Mouse (Mus musculus) embryonic facial prominence, embryonic 11.5 days (tissue): Measurements from ENCODE around the gene Dll4. TPM values are rescaled to one million over a fixed set of nuclear protein-coding genes. Genes with fewer than 3 reads are reported as not detected.

ENCODE experiments used
- ATAC-seq: fragments of 200-750 bp; cut with Nextera tagmentation; replicated peaks from 2 replicates; pipeline ENCODE4 v1.8.0; 2017; ENCODE audit warnings: low read depth; ENCODE audit not compliant: insufficient number of reproducible peaks, low FRiP score, low TSS enrichment
- DNase-seq: peaks from one replicate; pipeline ENCODE4 v3.0.0-alpha.2; 2015; ENCODE audit warnings: low spot score
- H3K27ac ChIP-seq: fragments of 300-500 bp; sonication (generic); replicated peaks from 2 replicates; pipeline ENCODE4 v1.5.1; 2014; ENCODE audit warnings: mild to moderate bottlenecking, low read depth, low read length, control low read depth
- H3K27me3 ChIP-seq: fragments of 300-500 bp; sonication (generic); 2 replicates; pipeline ENCODE4 v1.6.1; 2014; ENCODE audit warnings: mild to moderate bottlenecking, low read length, moderate library complexity, mixed read lengths; ENCODE audit not compliant: control insufficient read depth, insufficient read depth
- H3K36me3 ChIP-seq: fragments of 300-500 bp; sonication (generic); replicated peaks from 2 replicates; pipeline ENCODE4 v1.6.1; 2014; ENCODE audit warnings: low read depth, mild to moderate bottlenecking, low read length, moderate library complexity, mixed read lengths; ENCODE audit not compliant: control insufficient read depth, insufficient read depth
- H3K4me1 ChIP-seq: fragments of 300-500 bp; sonication (generic); 2 replicates; pipeline ENCODE4 v1.6.1; 2014; ENCODE audit warnings: low read length, mixed read lengths; ENCODE audit not compliant: control insufficient read depth, insufficient read depth
- H3K4me2 ChIP-seq: fragments of 300-500 bp; sonication (generic); 2 replicates; pipeline ENCODE4 v1.6.1; 2014; ENCODE audit warnings: low read depth, mild to moderate bottlenecking, control low read depth, low read length, moderate library complexity
- H3K4me3 ChIP-seq: fragments of 300-500 bp; sonication (generic); 2 replicates; pipeline ENCODE4 v1.5.1; 2014; ENCODE audit warnings: low read depth, low read length, control low read depth
- H3K9ac ChIP-seq: fragments of 300-500 bp; sonication (generic); replicated peaks from 2 replicates; pipeline ENCODE4 v1.6.1; 2014; ENCODE audit warnings: mild to moderate bottlenecking, control low read depth, low read length
- H3K9me3 ChIP-seq: fragments of 300-500 bp; sonication (generic); replicated peaks from 2 replicates; pipeline ENCODE4 v1.6.1; 2016; ENCODE audit warnings: mild to moderate bottlenecking, low read length, inconsistent platforms, mixed read lengths; ENCODE audit not compliant: control insufficient read depth
- WGBS: fragments of 180-500 bp; shearing (Covaris S2); extraction: QIAGEN DNeasy Blood & Tissue Kit; methylation state at CpG from one replicate; pipeline ENCODE4 v1.1.7; 2014; 5-methylcytosine and 5-hydroxymethylcytosine counted together
- polyA plus RNA-seq: library from polyadenylated mRNA; unstranded; fragments of >200 nt; fragmentation: Nextera tagmentation; extraction: Ambion mirVana; gene quantifications from 2 replicates; pipeline ENCODE4 v1.2.1, GENCODE M21; 2014

Dll4 gene
- polyA plus RNA-seq, 1 experiment from 2014 or later = 3.2 TPM

DNA sequence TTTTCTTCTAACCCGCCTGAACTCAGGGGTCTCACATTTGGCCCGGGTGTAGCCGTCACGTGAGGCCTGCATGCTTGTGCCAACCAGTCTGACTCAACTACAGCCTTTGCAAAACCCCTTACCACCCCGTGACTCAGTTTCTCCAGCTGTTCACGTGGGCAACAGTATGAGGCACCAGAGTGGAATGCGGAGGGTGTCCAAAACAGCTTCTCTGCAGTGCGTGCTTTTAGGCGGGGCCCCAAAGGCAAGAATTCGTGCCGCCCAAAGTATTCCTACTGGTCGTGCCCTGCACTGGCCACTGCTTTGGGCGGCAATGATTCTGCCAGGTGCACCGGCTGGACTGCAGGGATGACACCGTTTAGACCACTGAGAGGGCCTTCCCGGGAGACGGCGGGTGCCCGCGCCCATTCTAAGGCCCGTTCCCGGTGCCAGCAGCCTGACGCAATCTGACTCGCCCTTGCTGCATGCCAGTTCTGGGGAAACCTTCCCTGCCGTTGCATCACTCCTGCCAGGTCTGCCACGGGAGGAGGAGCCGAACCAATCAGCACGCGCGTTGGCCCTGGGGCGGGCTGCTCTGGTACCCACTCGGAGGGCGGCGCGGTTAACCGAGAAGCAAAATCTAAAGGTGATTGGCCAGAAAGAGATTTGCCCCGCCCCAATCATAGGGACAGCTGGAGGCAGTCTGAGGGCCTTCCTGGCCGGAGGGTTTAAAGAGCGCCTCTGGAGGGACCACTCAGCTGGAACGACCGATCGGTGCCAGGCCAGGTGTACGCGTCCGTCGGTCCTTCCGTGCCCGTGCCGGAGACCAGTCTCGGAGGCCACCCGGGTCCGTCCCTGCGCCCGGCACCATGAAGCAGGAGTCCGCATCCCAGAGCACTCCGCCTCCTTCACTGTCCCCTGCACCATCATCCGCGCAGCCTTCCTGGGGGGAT, 25.2 kb downstream of the Dll4 start, which contains the start of gene Chac1:
TSS of gene Chac1 (plus strand) at position 675 of the 932 bp plus-strand sequence.
- DNase-seq (peak; percentile 85), ATAC-seq (peak; percentile 84)
- no peaks in the 10 kb centered on the region for H3K9me3 ChIP-seq
- no peaks in the 10 kb centered on the region for H3K36me3 ChIP-seq
- H3K27ac ChIP-seq = no peak within 1 kb of the TSS
- H3K4me3 ChIP-seq = peak within 1 kb of the TSS; percentile 50
- peaks cover 10% of the 10 kb centered on the region; the same call in 1 of the 2 replicates for H3K27me3 ChIP-seq
- 6% methylated on average over 58 of the region's 58 CpGs for WGBS
- H3K9ac ChIP-seq = peak within 1 kb of the TSS; percentile 50
- peak within 1 kb of the TSS; percentile 77 for H3K4me2 ChIP-seq
- H3K4me1 ChIP-seq = no peaks in the 10 kb centered on the region

- Histone ChIP-seq H3K36me3 (no peaks in the 10 kb centered on the region), H3K9ac (no peak overlapping the region), H3K4me1 (no peaks in the 10 kb centered on the region), H3K4me2 (no peak overlapping the region), H3K9me3 (no peaks in the 10 kb centered on the region), H3K4me3 (no peak overlapping the region), H3K27ac (no peak overlapping the region), H3K27me3 (peaks cover 10% of the 10 kb centered on the region; the same call in 1 of the 2 replicates)
- no peak for ATAC-seq
- no peak for DNase-seq
- WGBS = 86% methylated on average over 8 of the region's 8 CpGs
Measured at GRCm38 (mm10) chr2:119353707-119354106, 28.1 kb downstream of the Dll4 start.

DNA sequence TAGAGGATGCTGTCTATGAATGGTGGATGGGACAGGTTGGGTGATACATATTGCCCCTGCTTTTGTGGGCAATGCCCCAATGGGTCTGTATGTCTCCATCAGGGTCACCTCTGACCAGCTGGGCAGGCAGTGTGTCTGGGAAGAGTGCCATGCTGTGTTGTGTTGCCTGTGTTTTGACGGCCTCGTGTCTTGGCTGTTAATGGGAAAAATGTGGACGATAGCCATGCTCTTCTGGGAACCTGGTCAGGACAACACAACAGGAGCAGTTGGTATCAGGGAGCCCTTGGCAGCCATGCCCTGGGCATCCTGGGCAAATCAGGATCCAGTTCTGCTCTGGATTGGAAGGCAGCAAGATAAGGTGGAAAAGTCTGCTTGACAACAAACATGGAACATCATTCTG, 29.5 kb downstream of the Dll4 start:
- H3K27me3 ChIP-seq = peaks cover 8% of the 10 kb centered on the region; the same call in 1 of the 2 replicates
- 71% methylated on average over 3 of the region's 3 CpGs for WGBS
- H3K4me3 ChIP-seq = no peak overlapping the region
- no peaks in the 10 kb centered on the region for H3K4me1 ChIP-seq
- H3K4me2 ChIP-seq = no peak overlapping the region
- H3K27ac ChIP-seq = no peak overlapping the region
- DNase-seq (no peak), ATAC-seq (no peak)
- H3K9me3 ChIP-seq = no peaks in the 10 kb centered on the region
- no peak overlapping the region for H3K9ac ChIP-seq
- no peaks in the 10 kb centered on the region for H3K36me3 ChIP-seq

- Histone ChIP-seq H3K27ac (no peak overlapping the region), H3K4me2 (no peak overlapping the region), H3K27me3 (peaks cover 7% of the 10 kb centered on the region; the same call in 1 of the 2 replicates), H3K9me3 (no peaks in the 10 kb centered on the region), H3K9ac (no peak overlapping the region), H3K4me1 (no peaks in the 10 kb centered on the region), H3K36me3 (no peaks in the 10 kb centered on the region), H3K4me3 (no peak overlapping the region)
- 23% methylated on average over 7 of the region's 7 CpGs for WGBS
- DNase-seq = no peak
- ATAC-seq = no peak
Measured at GRCm38 (mm10) chr2:119355651-119356050, 30.1 kb downstream of the Dll4 start.

DNA sequence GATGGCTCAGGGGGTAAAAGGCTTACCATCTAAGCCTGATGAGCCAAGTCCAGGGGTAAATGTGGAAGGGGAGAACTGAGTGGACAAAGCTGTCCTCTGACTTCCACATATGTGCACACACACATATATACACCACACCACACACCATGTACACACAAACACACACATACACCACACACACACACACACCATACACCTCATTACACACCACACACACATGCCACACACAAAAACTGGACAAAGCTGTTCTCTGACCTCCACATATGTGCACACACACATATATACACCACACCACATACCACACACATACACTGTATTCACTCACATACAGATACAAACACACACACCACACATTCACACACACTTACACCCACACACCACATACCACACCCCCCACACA, 30.7 kb downstream of the Dll4 start:
- DNase-seq (no peak), ATAC-seq (no peak)
- H3K27ac ChIP-seq = no peak overlapping the region
- no peaks in the 10 kb centered on the region for H3K9me3 ChIP-seq
- no peak overlapping the region for H3K4me3 ChIP-seq
- H3K36me3 ChIP-seq = no peaks in the 10 kb centered on the region
- no peak overlapping the region for H3K4me2 ChIP-seq
- H3K4me1 ChIP-seq = no peaks in the 10 kb centered on the region
- peaks cover 2% of the 10 kb centered on the region; the same call in 1 of the 2 replicates for H3K27me3 ChIP-seq
- H3K9ac ChIP-seq = no peak overlapping the region

DNA sequence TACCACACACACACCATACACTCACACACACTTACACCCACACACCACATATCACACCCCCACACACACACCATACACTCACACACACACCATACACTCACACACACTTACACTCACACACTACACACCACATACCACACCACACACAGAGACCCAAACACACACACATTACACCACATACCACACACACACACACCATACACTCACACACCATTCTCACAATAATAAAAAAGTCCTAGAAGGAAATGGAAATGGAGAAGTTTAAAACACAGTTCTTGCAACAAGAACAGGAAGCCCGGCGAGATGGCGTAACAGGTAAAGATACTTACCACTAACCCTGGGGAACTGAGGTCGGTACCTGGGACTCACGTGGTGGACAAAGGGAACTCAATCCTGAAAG, 31.2 kb downstream of the Dll4 start:
- no peak for ATAC-seq
- Histone ChIP-seq H3K4me1 (no peaks in the 10 kb centered on the region), H3K9ac (no peak overlapping the region), H3K27ac (no peak overlapping the region), H3K4me2 (no peak overlapping the region), H3K4me3 (no peak overlapping the region), H3K27me3 (no peaks in the 10 kb centered on the region), H3K9me3 (no peaks in the 10 kb centered on the region), H3K36me3 (no peaks in the 10 kb centered on the region)
- WGBS = 85% methylated on average over 5 of the region's 5 CpGs
- no peak for DNase-seq

DNA sequence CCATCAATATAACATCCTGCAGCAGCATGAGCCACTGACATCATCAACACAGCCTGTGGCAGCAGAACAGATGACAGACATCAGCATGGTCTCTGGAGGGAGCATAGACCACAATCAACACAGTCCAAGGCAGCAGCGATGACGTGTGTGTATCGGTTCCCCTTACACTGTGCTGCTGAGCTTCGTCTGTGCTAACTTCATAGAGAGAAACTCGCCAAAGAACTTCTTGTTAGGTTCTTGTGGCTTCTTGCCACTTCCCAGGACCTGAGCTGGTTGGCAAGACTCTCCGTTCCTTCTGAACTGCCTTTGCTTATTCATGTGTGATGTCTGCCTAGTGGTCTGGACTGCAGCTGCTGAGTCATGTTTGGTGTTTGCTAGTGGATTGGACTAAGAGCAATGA, 32.7 kb downstream of the Dll4 start:
- Histone ChIP-seq H3K4me3 (no peak overlapping the region), H3K4me1 (no peaks in the 10 kb centered on the region), H3K27ac (no peak overlapping the region), H3K9me3 (no peaks in the 10 kb centered on the region), H3K4me2 (no peak overlapping the region), H3K36me3 (no peaks in the 10 kb centered on the region), H3K27me3 (no peaks in the 10 kb centered on the region), H3K9ac (no peak overlapping the region)
- no peak for DNase-seq
- WGBS = 87% methylated on average over 6 of the region's 6 CpGs
- no peak for ATAC-seq

DNA sequence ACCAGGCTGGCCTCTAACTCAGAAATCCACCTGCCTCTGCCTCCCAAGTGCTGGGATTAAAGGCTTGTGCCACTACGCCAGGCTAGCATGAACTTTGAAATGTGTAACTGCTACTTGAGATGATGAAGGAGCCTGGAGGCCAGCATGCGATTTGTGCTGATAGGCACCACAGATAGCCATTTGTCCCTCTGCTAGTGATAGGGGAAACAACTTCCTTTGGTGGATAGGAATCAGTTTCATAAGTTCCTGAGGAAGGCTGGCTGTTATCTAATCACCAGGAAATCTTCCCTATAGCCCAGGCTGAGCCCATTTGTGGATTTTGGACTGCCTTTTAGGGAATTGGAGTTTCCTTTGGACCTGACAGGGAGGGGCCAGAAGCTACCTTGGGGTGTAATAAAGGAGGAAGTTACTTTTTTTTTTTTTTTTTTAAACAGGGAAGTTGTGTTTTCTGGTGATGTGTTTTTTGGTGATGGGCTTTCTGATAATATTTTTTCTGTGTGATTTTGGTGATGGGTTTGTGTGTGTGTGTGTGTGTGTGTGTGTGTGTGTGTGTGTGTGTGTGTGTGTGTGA, 34.2 kb downstream of the Dll4 start:
- Histone ChIP-seq H3K9ac (no peak overlapping the region), H3K27ac (no peak overlapping the region), H3K4me2 (no peak overlapping the region), H3K9me3 (no peaks in the 10 kb centered on the region), H3K4me3 (no peak overlapping the region), H3K4me1 (no peaks in the 10 kb centered on the region), H3K27me3 (no peaks in the 10 kb centered on the region), H3K36me3 (no peaks in the 10 kb centered on the region)
- 84% methylated on average over 2 of the region's 2 CpGs for WGBS
- ATAC-seq (no peak), DNase-seq (no peak)
